Mouse (Mus musculus): ENCODE measurements around the gene Lta.

DNA sequence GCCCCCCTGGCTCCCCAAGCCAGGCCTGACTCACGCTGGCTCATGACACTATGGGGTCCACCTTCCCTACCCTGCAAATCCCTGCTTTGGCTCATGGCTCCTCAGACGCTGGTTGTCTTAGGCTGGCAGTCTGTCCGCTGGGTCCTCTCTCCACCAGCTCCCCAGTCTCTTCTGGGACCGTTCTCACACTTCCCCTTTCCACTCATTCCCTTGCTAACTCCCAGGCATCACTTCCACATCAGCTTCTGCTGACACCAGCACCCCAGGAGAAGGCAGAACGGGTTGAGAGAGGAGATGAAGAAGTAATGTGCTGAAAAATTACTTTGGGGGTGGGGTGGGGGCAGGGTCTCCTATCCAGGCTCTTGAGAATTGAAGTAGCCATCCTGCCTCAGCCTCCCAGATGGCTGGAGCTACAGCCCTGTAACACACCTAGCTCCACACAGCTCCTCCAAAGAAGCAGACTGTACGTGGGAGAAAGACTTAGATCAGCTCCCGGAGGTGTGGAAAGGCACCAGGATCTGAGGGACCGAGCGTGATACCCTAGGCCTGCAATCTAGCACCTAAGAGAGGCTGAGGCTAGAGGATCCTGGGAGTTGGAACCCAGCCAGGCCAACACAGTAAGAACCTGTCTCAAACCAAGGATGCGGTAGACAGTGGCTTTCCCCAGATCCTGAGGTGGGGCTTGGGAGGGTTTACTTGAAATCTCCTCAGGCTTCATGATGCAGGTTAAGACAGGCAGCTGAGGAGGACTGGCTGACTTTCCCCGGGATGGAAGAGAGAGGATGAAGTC lies 32.5 kb downstream of the Lta start:
- TF ChIP-seq CTCF (conservative IDR thresholded peaks at IDR 0.05; ENCODE audit: insufficient read depth, insufficient read length, low read depth, low read length) (no peak), POLR2A (IDR thresholded peaks at IDR 0.05; ENCODE audit: low read depth, low read length) (no peak)

All from kidney, adult 2 months (tissue).